Mouse (Mus musculus) MEL (cell line): ENCODE results near the gene Olfr78.

Experiments used
- CTCF ChIP-seq, 3 experiments: IDR thresholded peaks in 2 of 3; conservative IDR thresholded peaks in 1 of 3; 2 replicates each; pipeline ENCODE4 v1.5.1; 2011 to 2012; ENCODE audit warnings: low read length in 3 of 3, low read depth in 2 of 3, mild to moderate bottlenecking in 2 of 3, improper control_type of control experiment in 1 of 3, inconsistent platforms in 1 of 3, mixed read lengths in 1 of 3, moderate library complexity in 1 of 3; ENCODE audit not compliant: control insufficient read depth in 1 of 3, insufficient read depth in 1 of 3, poor library complexity in 1 of 3, severe bottlenecking in 1 of 3
- HCFC1 ChIP-seq: IDR thresholded peaks from 2 replicates; pipeline ENCODE4 v1.6.1; 2012; ENCODE audit warnings: low read depth, mild to moderate bottlenecking, inconsistent platforms, low read length, improper control_type of control experiment, moderate library complexity
- MAX ChIP-seq: IDR thresholded peaks from 2 replicates; pipeline ENCODE4 v1.6.1; 2011; ENCODE audit warnings: low read length, improper control_type of control experiment
- POLR2A ChIP-seq, 2 experiments: IDR thresholded peaks; 2 replicates each; pipeline ENCODE4 v1.6.1; 2011 to 2012; ENCODE audit warnings: low read length in 2 of 2, mild to moderate bottlenecking in 2 of 2, control low read depth in 1 of 2, improper control_type of control experiment in 1 of 2, low read depth in 1 of 2, moderate library complexity in 1 of 2; ENCODE audit not compliant: control insufficient read depth in 1 of 2, insufficient read depth in 1 of 2, poor library complexity in 1 of 2
- RCOR1 ChIP-seq: IDR thresholded peaks from 2 replicates; pipeline ENCODE4 v1.6.1; 2012; ENCODE audit warnings: low read depth, mild to moderate bottlenecking, inconsistent platforms, low read length, improper control_type of control experiment
- TAL1 ChIP-seq: IDR thresholded peaks from 2 replicates; pipeline ENCODE4 v1.6.1; 2012; ENCODE audit warnings: mild to moderate bottlenecking, inconsistent platforms, low read length, moderate library complexity, mixed read lengths
- TBP ChIP-seq: IDR thresholded peaks from 2 replicates; pipeline ENCODE4 v1.8.0; 2011; ENCODE audit warnings: low read depth, low read length, improper control_type of control experiment

GRCm38 (mm10) chr7:102770921-102771320 lies 11.7 kb upstream of the Olfr78 start, which contains the start of gene Olfr561:
- TF ChIP-seq POLR2A (IDR thresholded peaks at IDR 0.05; ENCODE audit: control insufficient read depth in 1 of 2, insufficient read depth in 1 of 2, low read depth in 1 of 2, low read length in 2 of 2, poor library complexity in 1 of 2) (no peak), TBP (no peak), HCFC1 (no peak), CTCF (IDR thresholded peaks at IDR 0.05 in 2 of 3, conservative IDR thresholded peaks at IDR 0.05 in 1 of 3; ENCODE audit: control insufficient read depth in 1 of 3, insufficient read depth in 1 of 3, low read depth in 2 of 3, low read length in 3 of 3, poor library complexity in 1 of 3, severe bottlenecking in 1 of 3) (no peak), RCOR1 (no peak), TAL1 (no peak), MAX (no peak)
